Mouse (Mus musculus) neural tube, embryonic 11.5 days (tissue): ENCODE data around the gene Kdm2b. TPM values are rescaled to one million over a fixed set of nuclear protein-coding genes. Genes with fewer than 3 reads are reported as not detected.
A peak's percentile ranks its signal among the peaks of the same experiment; 100 is the strongest.

Source experiments
- ATAC-seq: fragments of 200-750 bp; cut with Nextera tagmentation; 2 replicates; pipeline ENCODE4 v1.8.0; 2017; ENCODE audit warnings: moderate number of reproducible peaks, mild to moderate bottlenecking, moderate TSS enrichment, moderate library complexity; ENCODE audit not compliant: insufficient read depth, low FRiP score, low TSS enrichment
- DNase-seq: peaks from one replicate; pipeline ENCODE4 v3.0.0-alpha.2; 2015; ENCODE audit warnings: low spot score
- H3K27ac ChIP-seq: fragments of 300-500 bp; sonication (generic); 2 replicates; pipeline ENCODE4 v1.5.1; 2014; ENCODE audit warnings: low read depth, mild to moderate bottlenecking, low read length
- H3K27me3 ChIP-seq: fragments of 300-500 bp; sonication (generic); 2 replicates; pipeline ENCODE4 v1.6.1; 2014; ENCODE audit warnings: mild to moderate bottlenecking, low read length, mixed read lengths; ENCODE audit not compliant: control insufficient read depth, insufficient read depth
- H3K36me3 ChIP-seq: fragments of 300-500 bp; sonication (generic); 2 replicates; pipeline ENCODE4 v1.6.1; 2014; ENCODE audit warnings: mild to moderate bottlenecking, low read length, moderate library complexity, mixed read lengths; ENCODE audit not compliant: control insufficient read depth, insufficient read depth
- H3K4me1 ChIP-seq: fragments of 300-500 bp; sonication (generic); 2 replicates; pipeline ENCODE4 v1.6.1; 2014; ENCODE audit warnings: low read length, mixed read lengths; ENCODE audit not compliant: control insufficient read depth, insufficient read depth
- H3K4me2 ChIP-seq: fragments of 300-500 bp; sonication (generic); 2 replicates; pipeline ENCODE4 v1.6.1; 2014; ENCODE audit warnings: low read depth, mild to moderate bottlenecking, moderate library complexity
- H3K4me3 ChIP-seq: fragments of 300-500 bp; sonication (generic); 2 replicates; pipeline ENCODE4 v1.5.1; 2014; ENCODE audit warnings: low read depth, low read length
- H3K9ac ChIP-seq: fragments of 300-500 bp; sonication (generic); 2 replicates; pipeline ENCODE4 v1.6.1; 2014; ENCODE audit warnings: mild to moderate bottlenecking, low read length
- H3K9me3 ChIP-seq: fragments of 300-500 bp; sonication (generic); 2 replicates; pipeline ENCODE4 v1.6.1; 2016; ENCODE audit warnings: low read length; ENCODE audit not compliant: control insufficient read depth
- WGBS: fragments of 180-500 bp; shearing (Covaris S2); extraction: QIAGEN DNeasy Blood & Tissue Kit; methylation state at CpG from one replicate; pipeline ENCODE4 v1.1.7; 2014; 5-methylcytosine and 5-hydroxymethylcytosine counted together
- polyA plus RNA-seq: library from polyadenylated mRNA; unstranded; fragments of >200 nt; fragmentation: Nextera tagmentation; extraction: Ambion mirVana; gene quantifications from 2 replicates; pipeline ENCODE4 v1.2.1, GENCODE M21; 2014

The Kdm2b gene
- polyA plus RNA-seq, 1 experiment from 2014 or later = 70.3 TPM

GRCm38 (mm10) chr5:122930991-122931390 is 58.6 kb downstream of the Kdm2b start:
- H3K36me3 ChIP-seq = 0 out of 2 replicates have a peak, but pooled peaks cover 2% of the 10 kb centered on the region
- 91% methylated on average over 7 of the region's 7 CpGs for WGBS
- H3K9me3 ChIP-seq = no peaks in the 10 kb centered on the region

DNA sequence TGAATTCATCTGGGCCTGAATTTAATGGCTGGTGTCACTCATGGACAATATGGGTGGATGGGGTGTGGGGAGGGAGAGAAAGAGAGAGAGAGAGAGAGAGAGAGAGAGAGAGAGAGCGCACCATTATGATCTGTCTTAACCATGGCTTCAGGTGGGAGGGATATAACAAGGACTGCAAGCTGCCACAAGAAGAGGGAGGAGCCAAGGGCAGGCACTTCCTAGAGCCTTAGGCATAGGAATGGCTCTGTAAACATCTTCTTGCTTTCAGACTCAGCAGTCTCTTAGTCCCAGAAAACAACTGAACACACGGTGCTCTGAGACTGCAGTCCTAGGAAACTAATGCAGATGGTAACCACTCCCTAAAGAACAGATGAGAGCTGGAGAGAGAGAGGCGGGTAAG is 61.3 kb downstream of the Kdm2b start:
- Histone ChIP-seq H3K27ac (no peak overlapping the region), H3K9me3 (no peaks in the 10 kb centered on the region), H3K4me2 (no peak overlapping the region), H3K4me3 (no peak overlapping the region), H3K27me3 (no peaks in the 10 kb centered on the region), H3K4me1 (no peaks in the 10 kb centered on the region), H3K9ac (no peak overlapping the region), H3K36me3 (0 out of 2 replicates have a peak, but pooled peaks cover 2% of the 10 kb centered on the region)
- WGBS = 67% methylated on average over 3 of the region's 3 CpGs
- DNase-seq = no peak
- no peak for ATAC-seq

More at GRCm38 (mm10) chr5:122930991-122931390, 58.6 kb downstream of the Kdm2b start:
- no peak overlapping the region for H3K4me3 ChIP-seq
- H3K9ac ChIP-seq = no peak overlapping the region
- no peak overlapping the region for H3K4me2 ChIP-seq
- DNase-seq (no peak), ATAC-seq (no peak)
- H3K4me1 ChIP-seq = no peaks in the 10 kb centered on the region
- H3K27me3 ChIP-seq = no peaks in the 10 kb centered on the region
- H3K27ac ChIP-seq = no peak overlapping the region

GRCm38 (mm10) chr5:122927703-122928102 is 61.9 kb downstream of the Kdm2b start:
- no peak for ATAC-seq
- H3K36me3 ChIP-seq = 0 out of 2 replicates have a peak, but pooled peaks cover 2% of the 10 kb centered on the region

DNA sequence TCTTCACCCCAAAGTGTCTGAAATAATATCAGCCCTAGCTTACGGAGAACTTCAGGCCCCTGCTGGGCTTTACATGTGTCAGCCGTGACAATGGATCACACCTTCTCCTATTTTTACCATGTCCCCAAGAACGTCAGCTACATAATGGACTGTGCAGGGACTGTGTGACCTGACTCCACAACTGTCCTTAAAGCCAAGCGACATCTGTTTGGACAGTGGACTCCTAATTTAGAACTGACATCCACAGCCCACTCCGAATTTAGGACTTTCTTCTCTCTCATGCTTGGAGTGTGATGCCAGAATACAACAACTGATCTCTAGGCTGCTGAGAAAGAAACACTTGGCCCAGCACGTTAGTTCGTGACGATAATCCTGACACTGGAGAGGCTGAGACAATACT is 62.5 kb downstream of the Kdm2b start:
- ATAC-seq = no peak
- 85% methylated on average over 8 of the region's 8 CpGs for WGBS

More at GRCm38 (mm10) chr5:122927703-122928102, 61.9 kb downstream of the Kdm2b start:
- WGBS = 85% methylated on average over 6 of the region's 6 CpGs
- no peak overlapping the region for H3K4me2 ChIP-seq
- no peak overlapping the region for H3K9ac ChIP-seq
- no peaks in the 10 kb centered on the region for H3K4me1 ChIP-seq
- no peak overlapping the region for H3K27ac ChIP-seq
- H3K27me3 ChIP-seq = no peaks in the 10 kb centered on the region
- no peak for DNase-seq
- no peaks in the 10 kb centered on the region for H3K9me3 ChIP-seq
- H3K4me3 ChIP-seq = no peak overlapping the region

DNA sequence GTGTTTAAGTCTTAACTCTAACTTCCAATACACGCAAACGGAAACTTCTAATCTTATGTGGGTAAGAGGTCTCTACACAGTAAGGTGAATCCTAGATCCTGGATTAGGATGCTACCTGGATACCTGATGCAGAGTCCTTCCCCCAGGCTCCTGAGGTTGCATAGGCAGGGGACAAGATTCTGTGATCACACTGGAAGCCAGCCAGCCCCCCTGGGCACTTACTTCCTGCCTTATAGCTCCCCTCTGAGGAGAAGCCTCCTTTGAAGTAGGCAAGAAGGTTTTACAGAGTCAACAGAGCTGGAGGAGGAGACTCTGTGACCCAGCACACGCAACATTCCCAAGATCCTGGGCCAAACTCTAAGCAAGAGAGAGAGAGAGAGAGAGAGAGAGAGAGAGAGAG is 63.3 kb downstream of the Kdm2b start:
- H3K4me1 ChIP-seq = no peaks in the 10 kb centered on the region
- H3K9me3 ChIP-seq = no peaks in the 10 kb centered on the region
- H3K9ac ChIP-seq = no peak overlapping the region
- no peaks in the 10 kb centered on the region for H3K27me3 ChIP-seq
- no peak overlapping the region for H3K4me2 ChIP-seq
- H3K36me3 ChIP-seq = no peaks in the 10 kb centered on the region
- no peak overlapping the region for H3K4me3 ChIP-seq
- 82% methylated on average over 3 of the region's 3 CpGs for WGBS
- no peak overlapping the region for H3K27ac ChIP-seq
- ATAC-seq = no peak
- DNase-seq = no peak

More for the DNA sequence above, 62.5 kb downstream of the Kdm2b start:
- no peak overlapping the region for H3K4me3 ChIP-seq
- no peaks in the 10 kb centered on the region for H3K4me1 ChIP-seq
- no peaks in the 10 kb centered on the region for H3K36me3 ChIP-seq
- no peak overlapping the region for H3K27ac ChIP-seq
- no peaks in the 10 kb centered on the region for H3K27me3 ChIP-seq
- no peak for DNase-seq
- H3K9ac ChIP-seq = no peak overlapping the region
- H3K9me3 ChIP-seq = no peaks in the 10 kb centered on the region
- no peak overlapping the region for H3K4me2 ChIP-seq

DNA sequence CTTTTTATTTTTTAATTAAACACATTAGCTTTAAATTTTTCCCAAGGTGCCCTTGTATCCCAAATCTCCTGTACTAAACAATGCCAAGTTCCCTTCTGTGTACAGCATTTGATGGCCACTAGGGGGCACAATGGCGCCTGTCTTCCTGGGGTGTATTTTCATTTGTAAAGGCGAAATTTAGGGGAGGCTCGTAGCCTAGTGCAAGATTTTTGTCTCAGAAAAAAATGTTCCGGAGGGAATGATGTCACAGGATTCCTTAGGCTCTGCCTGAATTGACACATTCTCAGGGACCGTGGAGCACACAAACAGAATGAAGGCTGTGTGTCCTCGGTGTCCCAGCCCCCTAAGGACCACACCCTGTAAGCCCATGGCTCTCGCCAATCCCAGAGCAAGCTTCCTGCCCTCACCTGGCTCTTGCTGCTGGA is 64.1 kb downstream of the Kdm2b start:
- no peaks in the 10 kb centered on the region for H3K27me3 ChIP-seq
- H3K27ac ChIP-seq = no peak overlapping the region
- no peaks in the 10 kb centered on the region for H3K36me3 ChIP-seq
- no peak overlapping the region for H3K4me3 ChIP-seq
- H3K4me2 ChIP-seq = no peak overlapping the region
- H3K9me3 ChIP-seq = no peaks in the 10 kb centered on the region
- no peak overlapping the region for H3K9ac ChIP-seq
- DNase-seq (peak; percentile 66), ATAC-seq (no peak)
- no peaks in the 10 kb centered on the region for H3K4me1 ChIP-seq
- WGBS = 46% methylated on average over 7 of the region's 7 CpGs

DNA sequence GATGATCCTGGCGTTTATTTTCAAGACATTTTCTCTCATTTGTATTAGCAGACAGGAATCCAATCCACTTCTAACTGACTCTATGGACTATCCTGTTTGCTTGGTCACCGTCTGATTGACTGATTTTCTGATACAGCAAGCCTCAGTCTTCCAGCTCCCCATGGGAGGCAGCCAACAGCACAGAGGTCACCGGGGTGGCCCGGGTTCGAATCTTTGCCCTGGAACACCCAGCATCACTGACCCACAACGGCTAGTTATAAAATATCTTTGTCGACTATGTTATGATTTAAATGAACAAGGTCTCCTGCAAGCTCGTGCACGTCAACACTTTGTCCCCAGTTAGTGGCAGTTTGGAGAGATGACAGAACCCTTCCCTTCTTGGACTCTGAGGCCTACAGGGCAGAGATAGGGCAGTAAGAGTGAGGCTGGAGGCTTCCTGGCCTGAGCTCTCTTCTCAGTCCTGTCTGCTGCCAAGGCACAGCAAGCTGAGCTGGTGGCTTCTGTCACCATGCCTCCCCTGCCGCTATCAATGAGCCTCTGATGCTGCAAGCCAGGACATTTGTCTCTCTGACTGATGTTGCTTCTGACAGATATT is 65.7 kb downstream of the Kdm2b start:
- 88% methylated on average over 10 of the region's 10 CpGs for WGBS
- H3K4me2 ChIP-seq = no peak overlapping the region
- ATAC-seq (no peak), DNase-seq (no peak)
- H3K27me3 ChIP-seq = no peaks in the 10 kb centered on the region
- H3K4me1 ChIP-seq = no peaks in the 10 kb centered on the region
- H3K36me3 ChIP-seq = no peaks in the 10 kb centered on the region
- H3K9ac ChIP-seq = no peak overlapping the region
- no peak overlapping the region for H3K4me3 ChIP-seq
- H3K9me3 ChIP-seq = no peaks in the 10 kb centered on the region
- H3K27ac ChIP-seq = no peak overlapping the region

- DNase-seq = no peak
- Histone ChIP-seq H3K36me3 (no peaks in the 10 kb centered on the region), H3K27me3 (no peaks in the 10 kb centered on the region), H3K27ac (no peak overlapping the region), H3K9me3 (no peaks in the 10 kb centered on the region), H3K9ac (no peak overlapping the region), H3K4me2 (no peak overlapping the region), H3K4me1 (no peaks in the 10 kb centered on the region), H3K4me3 (no peak overlapping the region)
- WGBS = 93% methylated on average over 8 of the region's 8 CpGs
- ATAC-seq = no peak
These were observed 67.7 kb downstream of the Kdm2b start for GRCm38 (mm10) chr5:122921941-122922340.

GRCm38 (mm10) chr5:122920557-122920956 is 69.1 kb downstream of the Kdm2b start:
- Histone ChIP-seq H3K4me2 (no peak overlapping the region), H3K36me3 (no peaks in the 10 kb centered on the region), H3K9ac (no peak overlapping the region), H3K4me1 (no peaks in the 10 kb centered on the region), H3K27ac (no peak overlapping the region), H3K27me3 (no peaks in the 10 kb centered on the region), H3K9me3 (no peaks in the 10 kb centered on the region), H3K4me3 (no peak overlapping the region)
- ATAC-seq (no peak), DNase-seq (no peak)
- WGBS = 94% methylated on average over 5 of the region's 5 CpGs
